In genomic region chr6:118065837-118066198, GRCm38 (mm10) we compare ENCODE assay signal across 8 mouse cellular contexts. TPM values are rescaled to one million over a fixed set of nuclear protein-coding genes. Genes with fewer than 3 reads are reported as not detected.
A peak's percentile ranks its signal among the peaks of the same experiment; 100 is the strongest.
DNase-seq lines count a peak whose midpoint lies in the region; ATAC-seq lines count a peak whose summit lies in the region.
"Had no signal": no experiment of that assay in that cellular context is flagged by ENCODE, and none has a peak within 500 bp of the region (broad histone marks: within the 10 kb centered on the region; RNA-seq: fewer than 3 reads in every experiment).

No protein-coding gene starts in this region.

- 0% methylated on average over 11 of the region's 12 CpGs for WGBS in neural tube, embryonic 11.5 days
- 1% methylated on average over 12 of the region's 12 CpGs for WGBS in forebrain, embryonic 10.5 days
- under 1% methylated on average over 12 of the region's 12 CpGs for WGBS in limb, embryonic 10.5 days

- H3K4me2 ChIP-seq in neural tube, embryonic 11.5 days (ENCODE audit: low read depth): peak overlapping the region; percentile 94

- no peaks in the 10 kb centered on the region for H3K9me3 ChIP-seq in neural tube, embryonic 11.5 days (ENCODE audit: control insufficient read depth, low read length)
- H3K9me3 ChIP-seq in forebrain, embryonic 10.5 days: no peaks in the 10 kb centered on the region
- no peaks in the 10 kb centered on the region for H3K9me3 ChIP-seq in limb, embryonic 10.5 days (replicated peaks)

- H3K27ac ChIP-seq in neural tube, embryonic 11.5 days (ENCODE audit: low read depth, low read length): no peak overlapping the region
- peak overlapping the region; percentile 40 for H3K27ac ChIP-seq in forebrain, embryonic 10.5 days
- H3K27ac ChIP-seq in limb, embryonic 10.5 days: no peak overlapping the region

- peaks cover 14% of the 10 kb centered on the region for H3K4me1 ChIP-seq in neural tube, embryonic 11.5 days (ENCODE audit: control insufficient read depth, insufficient read depth, low read length)
- H3K4me1 ChIP-seq in forebrain, embryonic 10.5 days: peaks cover 22% of the 10 kb centered on the region
- peaks cover 20% of the 10 kb centered on the region for H3K4me1 ChIP-seq in limb, embryonic 10.5 days

- peak; percentile 48 for DNase-seq in neural tube, embryonic 11.5 days (ENCODE audit: low spot score)
- DNase-seq in neural tube, embryonic 10.5 days (ENCODE audit: extremely low spot score, low spot score): no peak
- peak; percentile 44 for DNase-seq in forebrain, embryonic 10.5 days (ENCODE audit: extremely low spot score, low spot score)
- no peak for DNase-seq in limb, embryonic 10.5 days (ENCODE audit: low spot score)
- DNase-seq in retina, embryonic 14.5 days (ENCODE audit: low spot score): peak; percentile 49
- no peak for DNase-seq in cerebellum, postnatal 25 days
- DNase-seq in B cell, adult 2 months: no peak

- H3K27me3 ChIP-seq in neural tube, embryonic 11.5 days (ENCODE audit: control insufficient read depth, insufficient read depth, low read length): peaks cover 16% of the 10 kb centered on the region; the same call in 1 of the 2 replicates
- H3K27me3 ChIP-seq in forebrain, embryonic 10.5 days (ENCODE audit: poor library complexity, severe bottlenecking): peaks cover 50% of the 10 kb centered on the region
- peaks cover 49% of the 10 kb centered on the region for H3K27me3 ChIP-seq in limb, embryonic 10.5 days (ENCODE audit: low read depth, poor library complexity, severe bottlenecking)

- H3K36me3 ChIP-seq in neural tube, embryonic 11.5 days (ENCODE audit: control insufficient read depth, insufficient read depth, low read length): no peaks in the 10 kb centered on the region
- no peaks in the 10 kb centered on the region for H3K36me3 ChIP-seq in forebrain, embryonic 10.5 days (replicated peaks)
- H3K36me3 ChIP-seq in limb, embryonic 10.5 days: no peaks in the 10 kb centered on the region

- ATAC-seq in neural tube, embryonic 11.5 days (ENCODE audit: insufficient read depth, low FRiP score, low TSS enrichment): peak; percentile 65; the same call in 1 of the 2 replicates

- H3K9ac ChIP-seq in neural tube, embryonic 11.5 days (ENCODE audit: low read length): peak overlapping the region; percentile 54

- peak overlapping the region; percentile 39 for H3K4me3 ChIP-seq in neural tube, embryonic 11.5 days (ENCODE audit: low read depth, low read length)
- peak overlapping the region; percentile 62 for H3K4me3 ChIP-seq in forebrain, embryonic 10.5 days
- H3K4me3 ChIP-seq in limb, embryonic 10.5 days: peak overlapping the region; percentile 54
- H3K4me3 ChIP-seq: erythroblast, embryonic 14.5 days had no signal

RNA-seq across cellular contexts. Expression of gene Rasgef1a, which starts 54.6 kb away (rescaled TPM):
- polyA plus RNA-seq in neural tube, embryonic 11.5 days (2014; fragmentation: Nextera tagmentation; extraction: Ambion mirVana): 0.13 and 0.14 TPM in 2 replicates
- 0.22 TPM in 1 of 2 replicates, not detected in the other for polyA plus RNA-seq in forebrain, embryonic 10.5 days (2016; fragmentation: Nextera tagmentation; extraction: Ambion mirVana)
- polyA plus RNA-seq in limb, embryonic 10.5 days (2016; fragmentation: Nextera tagmentation; extraction: Ambion mirVana): not detected in 2 replicates
- polyA plus RNA-seq: erythroblast, embryonic 14.5 days had no signal

Comparison
In these comparisons a context has a peak if more than half of its experiments do, and no peak if none do; other contexts are left out.
1. DNase-seq: peak in neural tube, embryonic 11.5 days (single experiment), forebrain, embryonic 10.5 days (single experiment) and retina, embryonic 14.5 days (single experiment); none in neural tube, embryonic 10.5 days (single experiment), limb, embryonic 10.5 days (single experiment), cerebellum, postnatal 25 days (0 of 2) and B cell, adult 2 months (0 of 2).
2. Peak in every context shown above with its lines, with median percentiles within 50 percentile points of each other: H3K4me3 ChIP-seq.